Mouse (Mus musculus) gastrocnemius, adult 2 months (tissue): ENCODE measurements around the gene Gm7075. TPM values are rescaled to one million over a fixed set of nuclear protein-coding genes. Genes with fewer than 3 reads are reported as not detected.
A peak's percentile ranks its signal among the peaks of the same experiment; 100 is the strongest.

ENCODE experiments used
- DNase-seq: peaks from one replicate; pipeline ENCODE4 v3.0.0; 2022
- H3K27ac ChIP-seq: fragments of 200-600 bp; 2 replicates; pipeline ENCODE4 v1.8.1; 2022; ENCODE audit warnings: mild to moderate bottlenecking
- H3K4me3 ChIP-seq: fragments of 200-600 bp; 2 replicates; pipeline ENCODE4 v1.8.1; 2022; ENCODE audit warnings: mild to moderate bottlenecking, moderate library complexity
- CTCF ChIP-seq: fragments of 200-600 bp; IDR thresholded peaks from 2 replicates; pipeline ENCODE4 v1.8.1; 2022; ENCODE audit warnings: antibody characterized with exemption, mild to moderate bottlenecking, moderate library complexity
- intact Hi-C: fragments of 180-260 bp; cut with DNase I; formaldehyde crosslinking; loops from one replicate; pipeline ENCODE4 v1.15.1; 2025
- total RNA-seq, 2 experiments: library from RNA; stranded (reverse); gene quantifications; 2 replicates each; pipeline ENCODE4 v1.2.3; 2021

Gm7075 gene
- total RNA-seq, 2 experiments from 2014 or later, result not detected

DNA sequence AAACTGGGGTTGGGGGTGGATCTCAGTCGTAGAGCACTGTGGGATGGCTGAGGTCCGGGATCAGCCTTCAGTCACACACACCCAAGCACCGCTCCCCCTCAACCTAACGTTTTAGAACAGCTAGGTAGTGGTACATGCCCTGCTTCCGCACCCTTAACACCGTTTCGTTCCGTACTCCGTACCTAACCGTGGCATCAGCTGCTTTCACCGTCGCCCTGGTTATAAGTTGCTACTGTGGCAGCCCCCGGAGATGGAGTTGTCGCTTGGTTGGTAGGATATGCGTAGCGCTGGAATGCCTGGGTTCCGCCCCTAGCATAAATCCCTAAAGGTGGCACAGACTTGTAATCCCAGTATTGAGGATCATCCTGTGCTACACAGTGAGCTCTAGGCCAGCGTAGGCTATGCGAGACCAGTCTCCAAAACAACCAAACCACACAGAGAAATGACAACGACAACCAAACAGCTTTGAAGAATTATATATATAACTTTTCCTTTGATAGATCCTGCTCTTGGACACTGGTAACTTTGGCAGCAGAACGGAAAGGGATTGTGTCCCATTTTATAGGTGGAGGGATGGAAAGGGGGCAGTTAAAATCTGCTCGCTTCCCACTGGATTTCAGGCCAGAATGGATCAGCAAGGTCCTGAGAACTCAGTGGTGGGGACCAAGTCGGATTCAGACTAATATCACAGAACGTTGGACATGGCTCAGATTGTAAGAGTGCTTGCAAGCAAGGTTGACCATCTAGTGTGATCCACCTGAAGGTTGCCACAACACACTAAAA is 39.9 kb downstream of the Gm7075 start, which contains the start of gene Sirt1:
TSS of gene Sirt1 (minus strand) at position 207 of the 783 bp plus-strand sequence.
- Histone ChIP-seq H3K27ac (peak within 1 kb of the TSS; percentile 90), H3K4me3 (peak within 1 kb of the TSS; percentile 84)
- no peak for TF ChIP-seq CTCF
- intact Hi-C loops, result loop anchor here (1.0 kb wide), 1 partner anchor 138 kb away; the partner anchor contains the start of gene Herc4
- DNase-seq, result no peak

DNA sequence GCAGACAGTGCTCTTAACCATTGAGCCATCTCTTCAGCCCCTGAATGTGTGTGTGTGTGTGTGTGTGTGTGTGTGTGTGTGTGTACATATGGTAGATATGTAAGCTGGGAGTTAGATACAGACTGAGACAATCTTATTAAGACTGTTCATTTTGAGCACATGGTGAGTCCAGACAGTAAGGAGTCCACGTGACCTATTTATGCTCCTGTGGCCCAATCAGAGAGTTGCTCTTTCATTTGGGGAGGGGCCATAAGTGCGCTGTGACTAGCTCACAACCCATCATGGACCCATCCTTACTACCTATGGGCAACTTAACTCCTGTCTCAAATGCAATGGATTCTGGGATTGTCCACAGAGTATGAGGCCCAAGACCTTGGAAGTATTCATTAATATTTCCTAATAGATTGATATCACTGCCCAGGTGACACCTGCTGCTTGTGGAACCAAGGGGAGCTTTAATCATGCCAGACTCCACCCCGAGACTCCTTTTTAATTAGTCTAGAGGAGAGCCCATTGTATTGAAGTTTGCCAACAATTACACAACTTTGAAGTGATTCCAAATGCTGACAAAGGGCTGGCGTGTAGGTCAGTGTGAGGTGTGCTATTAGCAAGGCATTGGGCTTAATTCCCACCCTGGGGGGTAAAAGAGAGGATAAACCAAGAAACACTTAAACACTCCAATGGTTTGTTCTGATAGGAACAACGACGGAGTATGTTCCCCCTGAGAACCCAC is 42.5 kb downstream of the Gm7075 start:
- Histone ChIP-seq H3K4me3 (no peak overlapping the region), H3K27ac (no peak overlapping the region)
- no peak for TF ChIP-seq CTCF
- no peak for DNase-seq
- intact Hi-C loops, result loop anchor here (5.0 kb wide), 1 partner anchor 227 kb away; no protein-coding TSS in a partner anchor

DNA sequence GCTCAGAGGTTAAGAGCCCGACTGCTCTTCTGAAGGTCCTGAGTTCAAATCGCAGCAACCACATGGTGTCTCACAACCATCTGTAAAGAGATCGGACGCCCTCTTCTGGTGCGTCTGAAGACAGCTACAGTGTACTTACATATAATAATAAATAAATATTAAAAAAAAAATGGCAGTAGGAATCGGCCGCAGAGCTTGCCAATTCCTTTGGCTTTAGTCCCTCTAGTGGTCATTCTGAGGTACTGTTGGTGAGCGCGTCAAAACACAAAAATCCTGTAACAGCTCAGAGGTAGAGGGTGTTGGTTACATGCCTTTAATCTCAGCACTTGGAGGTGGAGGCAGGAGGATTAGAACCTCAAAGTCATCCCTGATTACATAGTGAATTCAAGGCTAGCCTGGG is 44.1 kb downstream of the Gm7075 start:
- TF ChIP-seq CTCF, result peak; percentile 95
- intact Hi-C loops, result loop anchor here (1.0 to 5.0 kb wide), 3 partner anchors 38 to 225 kb away; no protein-coding TSS in a partner anchor

DNA sequence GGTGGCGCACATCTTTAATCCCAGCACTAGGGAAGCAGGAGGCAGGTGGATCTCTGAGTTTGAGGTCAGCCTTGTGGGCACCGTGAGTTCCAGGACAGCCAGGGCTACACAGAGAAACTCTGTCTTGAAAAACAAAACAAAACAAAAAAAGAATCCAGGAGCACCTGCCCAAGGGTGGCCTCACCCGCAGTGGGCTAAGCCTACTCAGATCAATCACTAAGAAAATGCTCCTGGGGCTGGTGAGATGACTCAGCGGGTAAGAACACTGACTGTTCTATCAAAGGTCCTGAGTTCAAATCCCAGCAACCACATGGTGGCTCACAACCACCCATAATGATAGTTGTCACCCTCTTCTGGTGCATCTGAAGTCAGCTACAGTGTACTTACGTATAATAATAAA is 45.3 kb downstream of the Gm7075 start:
- no peak overlapping the region for H3K4me3 ChIP-seq
- no peak for DNase-seq
- intact Hi-C loops, result loop anchor here (2.0 to 5.0 kb wide), 2 partner anchors 68 to 224 kb away; no protein-coding TSS in a partner anchor
- no peak overlapping the region for H3K27ac ChIP-seq
- TF ChIP-seq CTCF, result no peak

More for the DNA sequence above, 44.1 kb downstream of the Gm7075 start:
- peak; percentile 56 for DNase-seq
- Histone ChIP-seq H3K27ac (no peak overlapping the region), H3K4me3 (no peak overlapping the region)

Other genes starting within 250 kb of the Gm7075 start
- gene Mypn, start 217.8 kb downstream of the Gm7075 start, total RNA-seq, result 100 to 1,000 TPM; 248 to 338 TPM
- gene Herc4, start 178.0 kb downstream of the Gm7075 start, total RNA-seq, result 10 to 100 TPM; 21.2 to 21.6 TPM
- gene Sirt1, start 40.1 kb downstream of the Gm7075 start, total RNA-seq, result 1 to 10 TPM; 8.0 to 9.2 TPM
- gene Dnajc12, start 39.3 kb downstream of the Gm7075 start, total RNA-seq, result 10 to 100 TPM; 15.7 to 15.8 TPM
- gene Ctnna3, start 8.3 kb upstream of the Gm7075 start, total RNA-seq, result 10 to 100 TPM; 11.8 to 22.7 TPM